Mouse (Mus musculus) urinary bladder, postnatal 0 days (tissue): ENCODE measurements around the gene Ciao1. TPM values are rescaled to one million over a fixed set of nuclear protein-coding genes. Genes with fewer than 3 reads are reported as not detected.

ENCODE experiments used
- polyA plus RNA-seq: library from polyadenylated mRNA; unstranded; fragments of >200 nt; fragmentation: Nextera tagmentation; extraction: Ambion mirVana; gene quantifications from 2 replicates; pipeline ENCODE4 v1.2.1, GENCODE M21; 2015

Gene Ciao1
- polyA plus RNA-seq = 36.1 and 42.2 TPM in 2 replicates

DNA sequence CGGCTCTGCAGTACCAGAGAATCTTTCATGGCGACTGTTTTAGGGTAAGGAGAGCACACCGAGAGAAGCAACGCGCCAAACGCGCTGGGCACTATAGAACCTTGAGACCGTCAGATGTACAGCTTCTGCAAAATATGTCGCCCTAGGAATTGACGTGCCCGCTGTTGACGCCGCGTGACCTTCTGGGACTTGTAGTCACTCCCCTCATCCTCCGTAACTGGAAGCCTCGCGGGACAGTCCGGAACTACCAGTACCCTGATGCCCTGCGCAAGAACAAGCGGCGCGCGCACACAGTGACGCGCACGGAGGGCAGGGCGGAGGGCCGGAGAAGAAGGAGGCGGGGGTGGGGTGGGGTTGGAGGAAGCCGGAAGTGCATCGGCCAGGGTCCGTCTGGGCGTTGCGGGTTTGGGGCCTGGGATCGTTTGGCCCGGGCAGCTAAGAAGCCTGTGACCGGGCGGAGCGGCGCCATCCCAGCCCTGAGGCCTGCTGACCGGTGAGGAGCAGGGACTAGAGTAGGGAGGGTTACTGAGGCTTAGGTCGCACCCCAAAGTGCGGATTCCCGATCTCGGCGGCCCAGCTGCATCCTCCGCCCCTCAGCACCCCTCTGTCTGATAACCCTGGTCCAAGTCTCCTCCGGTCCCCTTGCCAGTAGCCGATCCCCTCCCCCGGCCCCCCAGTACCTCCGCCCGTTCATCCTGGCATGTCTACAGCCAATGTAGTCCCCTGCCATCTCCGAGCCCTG is at the start of gene Ciao1, which contains the start of gene Tmem127:
Ciao1 (minus strand) TSS at position 225 of the 742 bp plus-strand sequence.
Tmem127 (plus strand) TSS at position 317 of the 742 bp plus-strand sequence.

DNA sequence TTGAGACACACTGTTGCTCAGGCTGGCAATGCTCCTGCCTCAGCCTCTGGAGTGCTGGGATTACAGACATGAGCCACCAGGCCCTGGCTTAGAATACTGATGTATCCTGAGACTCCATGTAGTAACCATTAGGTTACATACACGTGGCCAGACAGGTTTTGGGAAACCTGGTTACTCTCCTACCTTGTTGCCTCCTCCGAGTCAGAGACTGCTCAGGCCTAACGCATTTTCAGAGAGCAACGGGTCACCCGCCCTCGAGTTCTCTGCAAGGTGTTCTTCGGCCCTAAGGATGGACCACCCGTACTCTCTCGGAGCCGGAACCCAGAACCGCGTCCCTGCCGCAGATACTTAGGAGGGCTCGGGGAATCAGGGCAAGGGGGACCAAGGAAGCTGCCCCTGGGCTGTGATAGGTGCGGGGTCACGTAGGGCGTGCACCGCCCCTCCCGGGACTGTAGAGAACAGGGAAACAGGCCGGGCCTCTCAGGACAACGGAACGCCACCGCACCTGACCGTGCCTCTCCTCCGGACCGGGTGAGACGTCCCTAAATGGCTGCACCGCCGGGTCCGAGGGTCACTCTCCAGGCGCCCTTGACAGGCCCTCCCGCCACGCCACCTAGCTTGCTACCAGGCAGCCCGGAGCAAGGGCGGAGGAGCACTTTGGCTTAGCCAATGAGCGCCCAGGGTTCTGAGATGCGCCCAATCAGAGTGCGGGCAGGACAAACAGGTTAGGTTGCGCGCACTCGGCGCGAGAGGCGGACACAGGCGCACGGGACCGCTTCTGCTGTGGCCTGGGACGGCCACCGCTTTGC is 22.1 kb upstream of the Ciao1 start, which contains the start of gene Stard7:
Stard7 (plus strand) TSS at position 728 of the 809 bp plus-strand sequence.

DNA sequence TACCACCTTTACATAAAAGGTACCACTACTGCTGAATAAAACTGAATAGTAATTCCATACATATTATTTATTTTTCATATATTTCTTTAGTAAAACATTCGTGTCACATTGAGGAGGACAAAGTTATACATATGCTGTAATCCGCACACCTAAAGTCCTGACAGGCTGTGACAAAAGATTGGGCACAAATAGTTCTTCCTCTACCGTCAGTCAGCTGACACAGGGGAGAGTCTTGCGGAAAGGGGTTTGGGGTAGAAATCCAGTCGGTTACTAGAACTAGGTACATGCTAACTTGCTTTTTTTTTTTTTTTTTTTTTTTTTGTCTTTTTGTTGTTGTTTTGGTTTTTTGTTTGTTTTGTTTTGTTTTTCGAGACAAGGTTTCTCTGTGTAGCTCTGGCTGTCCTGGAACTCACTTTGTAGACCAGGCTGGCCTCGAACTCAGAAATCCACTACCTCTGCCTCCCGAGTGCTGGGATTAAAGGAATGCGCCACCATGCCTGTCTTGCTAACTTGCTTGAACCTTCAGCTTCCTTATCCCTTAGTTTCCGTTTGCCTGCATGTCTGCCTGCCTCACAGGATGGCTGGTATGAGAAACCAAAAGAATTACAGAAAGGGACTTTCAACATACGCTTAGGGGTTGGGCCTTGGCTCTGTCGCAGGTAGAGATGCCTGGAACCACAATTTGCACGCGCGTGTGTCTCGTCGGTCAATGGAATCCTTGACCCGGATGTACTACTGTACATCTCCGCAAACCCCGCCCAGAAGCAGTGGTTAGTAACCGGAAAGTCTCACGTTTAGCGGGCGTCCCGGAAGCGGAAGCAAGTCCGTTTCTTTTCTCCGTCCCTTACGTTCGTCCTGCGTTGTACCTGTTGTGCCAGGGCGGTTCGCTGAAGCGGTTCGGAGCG is 39.8 kb downstream of the Ciao1 start, which contains the start of the genes 1810024B03Rik and Snrnp200:
1810024B03Rik (minus strand) TSS at position 734 of the 905 bp plus-strand sequence.
Snrnp200 (plus strand) TSS at position 840 of the 905 bp plus-strand sequence.

Other genes with a start within 250 kb of the Ciao1 start
- 5.7 and 6.8 TPM in 2 replicates for gene Ap4e1, start 239.1 kb downstream of the Ciao1 start, polyA plus RNA-seq
- gene Blvra, start 177.2 kb downstream of the Ciao1 start, polyA plus RNA-seq = 113 and 119 TPM in 2 replicates
- gene Ncaph, start 113.9 kb downstream of the Ciao1 start, polyA plus RNA-seq = 11.2 and 18.5 TPM in 2 replicates
- 28.4 TPM in 2 replicates for gene Itpripl1, start 104.4 kb downstream of the Ciao1 start, polyA plus RNA-seq
- gene 1810024B03Rik, start 39.5 kb downstream of the Ciao1 start, polyA plus RNA-seq = 2.3 and 2.7 TPM in 2 replicates
- 18.9 and 19.8 TPM in 2 replicates for gene Snrnp200, start 39.4 kb downstream of the Ciao1 start, polyA plus RNA-seq
- gene Tmem127, start 92 bp upstream of the Ciao1 start, polyA plus RNA-seq = 24.2 and 24.4 TPM in 2 replicates
- gene Stard7, start 22.4 kb upstream of the Ciao1 start, polyA plus RNA-seq = 37.0 and 38.7 TPM in 2 replicates
- 3.1 and 3.2 TPM in 2 replicates for gene Dusp2, start 88.3 kb upstream of the Ciao1 start, polyA plus RNA-seq
- not detected in 2 replicates for gene Astl, start 90.8 kb upstream of the Ciao1 start, polyA plus RNA-seq
- 0.66 and 0.82 TPM in 2 replicates for gene Adra2b, start 115.4 kb upstream of the Ciao1 start, polyA plus RNA-seq
- 0.21 and 0.23 TPM in 2 replicates for gene Gpat2, start 177.4 kb upstream of the Ciao1 start, polyA plus RNA-seq
- 20.4 and 22.1 TPM in 2 replicates for gene Fahd2a, start 196.7 kb upstream of the Ciao1 start, polyA plus RNA-seq